Mouse (Mus musculus) Patski (cell line): ENCODE data around the gene Lztfl1. TPM values are rescaled to one million over a fixed set of nuclear protein-coding genes. Genes with fewer than 3 reads are reported as not detected.
A peak's percentile ranks its signal among the peaks of the same experiment; 100 is the strongest.
"Not testable (repeated sequence)": the region's sequence is repeated elsewhere in the genome, so short reads cannot be mapped to it uniquely, and the experiment has no call there.

Experiments
- ATAC-seq: fragments of 100-300 bp; one replicate; pipeline ENCODE4 v1.8.0; 2021
- CTCF ChIA-PET: fragments of 350-600 bp; sonication (Branson Sonifier 250); formaldehyde crosslinking; loops from one replicate; lab custom pipeline; 2022; ENCODE audit warnings: inconsistent platforms; lab: Charles Lee
- POLR2A ChIA-PET: fragments of 350-600 bp; sonication (Branson Sonifier 250); formaldehyde crosslinking; loops from one replicate; lab custom pipeline; 2022; ENCODE audit warnings: antibody characterized with exemption, inconsistent platforms; lab: Charles Lee
- DNase-seq: peaks from one replicate; pipeline ENCODE4 v3.0.0-alpha.2; 2011; ENCODE audit warnings: low read depth, low spot score
- H3K27me3 ChIP-seq: fragments of 371-371 bp; one replicate; pipeline ENCODE4 v1.5.1; 2021
- CTCF ChIP-seq: fragments of 100-300 bp; IDR thresholded peaks from one replicate; pipeline ENCODE4 v1.5.1; 2021
- in situ Hi-C: fragments of 300-500 bp; cut with MboI; formaldehyde crosslinking; loops from 3 replicates; pipeline ENCODE4 v1.11.1; 2018; ENCODE audit warnings: low pct_unique_long_range_greater_than_20kb, mixed read lengths
- polyA plus RNA-seq: library from polyadenylated mRNA; unstranded; gene quantifications from one replicate; pipeline ENCODE4 v1.2.3, GENCODE M21; 2021

The Lztfl1 gene
- polyA plus RNA-seq = 71.0 TPM

DNA sequence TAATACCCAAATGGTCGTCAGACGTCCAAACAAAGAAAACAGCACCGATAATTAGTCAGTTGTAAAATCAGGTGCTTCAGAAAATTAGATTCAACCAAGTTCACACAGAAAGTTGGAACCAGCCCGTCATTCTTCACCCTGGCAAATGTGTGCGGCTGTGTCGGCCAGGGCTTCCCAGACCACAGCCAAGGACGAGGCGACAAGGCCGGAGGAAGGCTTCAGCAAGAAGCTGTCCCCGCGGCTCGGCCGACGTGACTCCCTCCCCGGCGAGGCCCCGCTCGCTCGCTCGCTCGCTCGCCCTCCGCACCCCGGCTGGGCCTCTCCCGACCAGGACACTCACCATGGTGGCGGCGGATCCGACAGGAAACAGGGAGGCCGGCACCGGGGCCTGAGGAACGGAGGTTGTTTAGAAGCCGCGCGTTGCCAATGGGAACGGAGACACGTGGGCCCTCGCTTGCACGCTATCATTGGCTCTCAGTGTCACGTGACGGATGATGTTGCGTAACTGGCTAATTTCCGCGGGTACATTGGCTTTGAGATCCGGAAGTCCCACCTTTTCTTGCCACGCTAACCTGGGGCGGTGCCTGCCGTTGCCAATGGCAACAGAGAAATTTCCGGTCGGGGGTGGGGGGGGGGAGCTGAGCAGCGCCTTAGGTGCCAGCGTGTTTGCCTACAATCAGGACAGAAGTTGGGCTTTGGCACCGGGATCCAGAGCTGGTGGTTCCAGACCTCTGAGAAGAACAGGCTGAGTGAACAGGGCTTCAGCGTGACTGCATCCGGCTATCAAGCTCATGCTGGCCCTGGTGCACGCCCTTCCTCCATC, at the start of gene Lztfl1:
Gene Lztfl1 (minus strand): TSS at position 512 of the 823 bp plus-strand sequence.
- peak; percentile 96 for ATAC-seq
- POLR2A ChIA-PET = no interaction called here
- TF ChIP-seq CTCF = no peak
- peaks cover 9% of the 10 kb centered on the region for H3K27me3 ChIP-seq
- in situ Hi-C loops = no loop called here
- peak; percentile 92 for DNase-seq
- CTCF ChIA-PET = interaction anchor here (1.2 kb wide), 1 partner anchor 10 kb away, joined by 3 read pairs; no protein-coding TSS in a partner anchor

- CTCF ChIA-PET = interaction anchor here (1.1 to 1.5 kb wide), 2 partner anchors 31 to 128 kb away, joined by 3 read pairs; no protein-coding TSS in a partner anchor
- H3K27me3 ChIP-seq = peaks cover 24% of the 10 kb centered on the region
- no peak for TF ChIP-seq CTCF
- in situ Hi-C loops = loop anchor here (5.0 kb wide), 1 partner anchor 40 kb away; no protein-coding TSS in a partner anchor
- DNase-seq = no peak
- POLR2A ChIA-PET = no interaction called here
- ATAC-seq = no peak
Measured at GRCm38 (mm10) chr9:123766996-123767395, 49.5 kb upstream of the Lztfl1 start.

- ATAC-seq = no peak
- TF ChIP-seq CTCF = no peak
- CTCF ChIA-PET = no interaction called here
- in situ Hi-C loops = no loop called here
- peaks cover 30% of the 10 kb centered on the region for H3K27me3 ChIP-seq
- DNase-seq = no peak
- POLR2A ChIA-PET = no interaction called here
Measured at GRCm38 (mm10) chr9:123763771-123764170, 46.3 kb upstream of the Lztfl1 start.

DNA sequence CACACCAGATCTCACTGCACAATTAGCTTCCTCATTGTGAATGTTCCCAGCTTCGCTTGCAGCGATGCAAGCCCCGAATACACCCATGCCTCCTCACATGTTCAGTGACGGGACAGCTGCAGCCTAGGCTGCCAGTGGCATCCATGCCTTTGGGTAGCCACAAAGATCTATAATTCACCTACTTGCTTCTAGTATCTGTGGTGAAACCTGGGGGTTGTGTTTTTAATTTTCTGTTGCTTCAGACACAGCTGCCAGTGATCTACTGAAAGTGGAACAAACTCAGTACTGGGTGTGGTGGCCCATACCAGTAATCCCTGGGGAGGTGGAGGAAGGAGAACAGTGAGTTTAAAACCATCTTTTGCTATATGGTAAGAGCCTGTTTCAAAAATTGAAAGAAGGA, 45.4 kb upstream of the Lztfl1 start:
- ChIA-PET CTCF (no interaction called here), POLR2A (no interaction called here)
- ATAC-seq (no peak), DNase-seq (no peak)
- H3K27me3 ChIP-seq = peaks cover 30% of the 10 kb centered on the region
- TF ChIP-seq CTCF = no peak
- in situ Hi-C loops = no loop called here

GRCm38 (mm10) chr9:123760806-123761205, 43.3 kb upstream of the Lztfl1 start:
- ATAC-seq = no peak
- POLR2A ChIA-PET = no interaction called here
- CTCF ChIA-PET = no interaction called here
- H3K27me3 ChIP-seq = peaks cover 25% of the 10 kb centered on the region
- in situ Hi-C loops = no loop called here
- no peak for TF ChIP-seq CTCF
- no peak for DNase-seq

- no peak for TF ChIP-seq CTCF
- ChIA-PET POLR2A (no interaction called here), CTCF (no interaction called here)
- in situ Hi-C loops = no loop called here
- DNase-seq (no peak), ATAC-seq (no peak)
- peaks cover 24% of the 10 kb centered on the region for H3K27me3 ChIP-seq
Measured at GRCm38 (mm10) chr9:123758645-123759044, 41.1 kb upstream of the Lztfl1 start.

DNA sequence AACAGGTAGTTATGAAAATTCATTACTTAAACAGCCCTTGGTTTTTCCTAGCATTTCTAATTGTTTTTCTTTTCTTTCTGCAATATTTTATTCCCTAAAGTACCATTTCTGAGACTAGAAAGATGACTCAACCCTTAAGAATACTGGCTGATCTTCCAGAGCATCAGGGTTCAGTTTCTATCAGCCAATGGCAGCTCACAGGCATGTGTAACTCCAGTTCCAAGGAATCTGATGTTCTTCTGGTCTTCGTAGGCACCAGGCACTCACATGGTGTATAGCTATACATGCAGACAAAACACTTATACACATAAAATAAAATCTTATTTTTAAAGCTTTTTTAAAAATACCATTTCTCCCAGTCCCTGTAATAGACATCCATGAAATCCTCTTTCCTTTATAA, 40.7 kb upstream of the Lztfl1 start:
- CTCF ChIA-PET = no interaction called here
- no peak for ATAC-seq
- TF ChIP-seq CTCF = no peak

GRCm38 (mm10) chr9:123757326-123757725, 39.8 kb upstream of the Lztfl1 start:
- in situ Hi-C loops = no loop called here
- no peak for TF ChIP-seq CTCF
- no peak for ATAC-seq

More for the DNA sequence above, 40.7 kb upstream of the Lztfl1 start:
- in situ Hi-C loops = no loop called here
- no peak for DNase-seq
- peaks cover 23% of the 10 kb centered on the region for H3K27me3 ChIP-seq
- POLR2A ChIA-PET = no interaction called here

GRCm38 (mm10) chr9:123756752-123757151, 39.3 kb upstream of the Lztfl1 start:
- DNase-seq = no peak
- H3K27me3 ChIP-seq = peaks cover 18% of the 10 kb centered on the region
- in situ Hi-C loops = no loop called here
- ChIA-PET POLR2A (no interaction called here), CTCF (interaction anchor here (1.0 kb wide), 1 partner anchor 22 kb away, joined by 3 read pairs; no protein-coding TSS in a partner anchor)
- no peak for TF ChIP-seq CTCF
- ATAC-seq = no peak

More at GRCm38 (mm10) chr9:123757326-123757725, 39.8 kb upstream of the Lztfl1 start:
- no peak for DNase-seq
- ChIA-PET CTCF (interaction anchor here (1.0 kb wide), 1 partner anchor 22 kb away, joined by 3 read pairs; no protein-coding TSS in a partner anchor), POLR2A (no interaction called here)
- H3K27me3 ChIP-seq = peaks cover 18% of the 10 kb centered on the region

DNA sequence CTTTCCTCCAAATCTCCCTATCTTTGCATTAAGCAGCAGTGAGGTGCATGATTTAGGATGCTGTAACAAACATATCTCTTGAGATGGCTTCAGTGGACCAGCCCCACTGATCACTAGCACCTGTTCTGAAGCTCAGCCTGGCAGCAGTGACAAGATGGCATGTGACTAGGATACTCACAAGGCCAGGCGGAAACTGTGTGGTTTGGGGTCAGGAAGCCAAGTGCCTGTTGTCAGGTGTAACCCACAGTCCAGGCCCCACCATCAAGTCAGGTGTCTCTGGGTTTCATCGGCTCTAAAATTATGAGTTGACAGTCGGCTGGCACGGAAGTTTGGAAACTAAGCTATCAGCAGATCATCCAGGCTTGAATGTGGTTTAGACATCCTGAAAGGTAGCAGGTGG, 36.8 kb upstream of the Lztfl1 start:
- in situ Hi-C loops = no loop called here
- ATAC-seq (no peak), DNase-seq (no peak)
- ChIA-PET POLR2A (no interaction called here), CTCF (no interaction called here)
- H3K27me3 ChIP-seq = peaks cover 6% of the 10 kb centered on the region
- no peak for TF ChIP-seq CTCF

DNA sequence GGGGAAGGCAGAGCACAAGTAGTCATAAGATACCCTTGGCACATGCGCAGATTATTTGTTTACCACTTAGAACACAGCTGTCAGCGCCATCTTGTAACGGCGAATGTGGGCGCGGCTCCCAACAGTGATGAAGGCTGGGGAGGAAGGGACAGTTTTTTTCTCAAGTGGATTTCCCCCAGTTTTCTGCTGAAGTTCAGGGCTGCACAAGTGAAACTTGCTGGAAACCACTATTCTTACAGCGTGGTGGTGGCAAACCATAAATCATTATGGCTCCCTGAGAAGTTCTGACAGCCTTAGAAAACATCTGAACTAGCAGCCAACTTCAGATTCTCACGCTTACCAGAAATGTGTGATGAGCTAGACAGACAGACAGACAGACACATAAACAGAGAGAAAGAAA, 32.2 kb upstream of the Lztfl1 start:
- in situ Hi-C loops, CTCF ChIA-PET, H3K27me3 ChIP-seq, POLR2A ChIA-PET, DNase-seq, ATAC-seq: not testable (repeated sequence)
